Mouse (Mus musculus) MEL (cell line): Measurements from ENCODE around the gene Wnt10b. TPM values are rescaled to one million over a fixed set of nuclear protein-coding genes. Genes with fewer than 3 reads are reported as not detected.

ENCODE experiments used
- DNase-seq: peaks from one replicate; pipeline ENCODE4 v3.0.0; 2011; ENCODE audit warnings: low read depth, low spot score
- H3K27ac ChIP-seq: 2 replicates; pipeline ENCODE4 v1.5.1; 2012; ENCODE audit warnings: low read depth, mild to moderate bottlenecking, control low read depth, low read length, moderate library complexity; ENCODE audit not compliant: control insufficient read depth
- H3K27me3 ChIP-seq, 2 experiments: fragments of 150-350 bp in 1 of 2; sonication (generic) in 1 of 2; 2 replicates each; pipeline ENCODE4 v1.6.1; 2012; ENCODE audit warnings: low read length in 2 of 2, mild to moderate bottlenecking in 2 of 2, improper control_type of control experiment in 1 of 2, moderate library complexity in 1 of 2; ENCODE audit not compliant: insufficient read depth in 2 of 2, control insufficient read depth in 1 of 2
- H3K36me3 ChIP-seq, 2 experiments: 2 replicates each; pipeline ENCODE4 v1.6.1; 2012 to 2014; ENCODE audit warnings: low read length in 2 of 2, improper control_type of control experiment in 1 of 2, inconsistent platforms in 1 of 2, mild to moderate bottlenecking in 1 of 2; ENCODE audit not compliant: insufficient read depth in 2 of 2, control insufficient read depth in 1 of 2
- H3K4me1 ChIP-seq, 2 experiments: fragments of 150-350 bp in 1 of 2; sonication (generic) in 1 of 2; 2 replicates each; pipeline ENCODE4 v1.6.1; 2012; ENCODE audit warnings: low read length in 2 of 2, improper control_type of control experiment in 1 of 2, mild to moderate bottlenecking in 1 of 2; ENCODE audit not compliant: insufficient read depth in 2 of 2, control insufficient read depth in 1 of 2
- H3K4me3 ChIP-seq, 2 experiments: fragments of 150-350 bp in 1 of 2; sonication (generic) in 1 of 2; 2 replicates each; pipeline ENCODE4 v1.5.1; 2012; ENCODE audit warnings: low read depth in 2 of 2, low read length in 2 of 2, mild to moderate bottlenecking in 2 of 2, moderate library complexity in 2 of 2, control low read depth in 1 of 2, improper control_type of control experiment in 1 of 2; ENCODE audit not compliant: control insufficient read depth in 1 of 2, insufficient read depth in 1 of 2
- H3K79me2 ChIP-seq: 2 replicates; pipeline ENCODE4 v1.6.1; 2012; ENCODE audit warnings: mild to moderate bottlenecking, low read length, moderate library complexity; ENCODE audit not compliant: control insufficient read depth, poor library complexity, insufficient read depth
- H3K9ac ChIP-seq: 2 replicates; pipeline ENCODE4 v1.6.1; 2012; ENCODE audit warnings: low read depth, mild to moderate bottlenecking, control low read depth, low read length, moderate library complexity; ENCODE audit not compliant: control insufficient read depth, poor library complexity, severe bottlenecking
- H3K9me3 ChIP-seq: fragments of 150-350 bp; sonication (generic); replicated peaks from 2 replicates; pipeline ENCODE4 v1.6.1; 2012; ENCODE audit warnings: mild to moderate bottlenecking, low read length, improper control_type of control experiment, moderate library complexity; ENCODE audit not compliant: insufficient read depth
- BHLHE40 ChIP-seq: IDR thresholded peaks from 2 replicates; pipeline ENCODE4 v1.6.1; 2012; ENCODE audit warnings: low read depth, mild to moderate bottlenecking, inconsistent platforms, low read length, improper control_type of control experiment, borderline replicate concordance
- CTCF ChIP-seq, 3 experiments: IDR thresholded peaks in 2 of 3; conservative IDR thresholded peaks in 1 of 3; 2 replicates each; pipeline ENCODE4 v1.5.1; 2011 to 2012; ENCODE audit warnings: low read length in 3 of 3, low read depth in 2 of 3, mild to moderate bottlenecking in 2 of 3, improper control_type of control experiment in 1 of 3, inconsistent platforms in 1 of 3, mixed read lengths in 1 of 3, moderate library complexity in 1 of 3; ENCODE audit not compliant: control insufficient read depth in 1 of 3, insufficient read depth in 1 of 3, poor library complexity in 1 of 3, severe bottlenecking in 1 of 3
- E2F4 ChIP-seq: IDR thresholded peaks from 2 replicates; pipeline ENCODE4 v1.6.1; 2011; ENCODE audit warnings: low read depth, low read length, improper control_type of control experiment, borderline replicate concordance
- GABPA ChIP-seq: IDR thresholded peaks from 2 replicates; pipeline ENCODE4 v1.6.1; 2012; ENCODE audit warnings: low read depth, mild to moderate bottlenecking, inconsistent platforms, low read length, improper control_type of control experiment, moderate library complexity
- HCFC1 ChIP-seq: IDR thresholded peaks from 2 replicates; pipeline ENCODE4 v1.6.1; 2012; ENCODE audit warnings: low read depth, mild to moderate bottlenecking, inconsistent platforms, low read length, improper control_type of control experiment, moderate library complexity
- JUND ChIP-seq: IDR thresholded peaks from 2 replicates; pipeline ENCODE4 v1.6.1; 2011; ENCODE audit warnings: low read depth, mild to moderate bottlenecking, improper control_type of control experiment, low read length
- MAX ChIP-seq: IDR thresholded peaks from 2 replicates; pipeline ENCODE4 v1.6.1; 2011; ENCODE audit warnings: low read length, improper control_type of control experiment
- MAZ ChIP-seq: IDR thresholded peaks from 2 replicates; pipeline ENCODE4 v1.6.1; 2012; ENCODE audit warnings: low read depth, mild to moderate bottlenecking, inconsistent platforms, low read length, improper control_type of control experiment
- MXI1 ChIP-seq: IDR thresholded peaks from 2 replicates; pipeline ENCODE4 v1.6.1; 2011; ENCODE audit warnings: mild to moderate bottlenecking, low read depth, low read length, improper control_type of control experiment
- MYC ChIP-seq: IDR thresholded peaks from 2 replicates; pipeline ENCODE4 v1.6.1; 2011; ENCODE audit warnings: low read depth, mild to moderate bottlenecking, low read length, improper control_type of control experiment, moderate library complexity
- NRF1 ChIP-seq: IDR thresholded peaks from 2 replicates; pipeline ENCODE4 v1.6.1; 2014; ENCODE audit warnings: low read depth, mild to moderate bottlenecking, inconsistent platforms, low read length, improper control_type of control experiment, moderate library complexity; ENCODE audit not compliant: poor library complexity, insufficient read depth, severe bottlenecking
- POLR2A ChIP-seq, 2 experiments: IDR thresholded peaks; 2 replicates each; pipeline ENCODE4 v1.6.1; 2011 to 2012; ENCODE audit warnings: low read length in 2 of 2, mild to moderate bottlenecking in 2 of 2, control low read depth in 1 of 2, improper control_type of control experiment in 1 of 2, low read depth in 1 of 2, moderate library complexity in 1 of 2; ENCODE audit not compliant: control insufficient read depth in 1 of 2, insufficient read depth in 1 of 2, poor library complexity in 1 of 2
- SMC3 ChIP-seq: IDR thresholded peaks from 2 replicates; pipeline ENCODE4 v1.6.1; 2011; ENCODE audit warnings: low read depth, low read length, improper control_type of control experiment
- USF1 ChIP-seq: IDR thresholded peaks from 2 replicates; pipeline ENCODE4 v1.6.1; 2014; ENCODE audit warnings: low read depth, mild to moderate bottlenecking, inconsistent platforms, low read length, improper control_type of control experiment, moderate library complexity
- USF2 ChIP-seq, 2 experiments: IDR thresholded peaks; 2 replicates each; pipeline ENCODE4 v1.6.1; 2011 to 2012; ENCODE audit warnings: improper control_type of control experiment in 2 of 2, low read length in 2 of 2, borderline replicate concordance in 1 of 2, inconsistent platforms in 1 of 2, low read depth in 1 of 2, mild to moderate bottlenecking in 1 of 2; ENCODE audit not compliant: insufficient read depth in 1 of 2
- ZMIZ1 ChIP-seq: IDR thresholded peaks from 2 replicates; pipeline ENCODE4 v1.6.1; 2012; ENCODE audit warnings: low read depth, mild to moderate bottlenecking, inconsistent platforms, low read length, improper control_type of control experiment, moderate library complexity
- polyA plus RNA-seq, 2 experiments: library from polyadenylated mRNA; stranded (reverse) in 1 of 2; unstranded in 1 of 2; fragments of >175 nt in 1 of 2; fragments of >200 nt in 1 of 2; gene quantifications; 2 replicates each; pipeline versions ENCODE4 v1.2.1 to v1.2.4; 2012; ENCODE audit warnings: low replicate concordance in 2 of 2, low read depth in 1 of 2; ENCODE audit not compliant: insufficient read length in 2 of 2, insufficient read depth in 1 of 2, missing spikeins in 1 of 2
- total RNA-seq: library from RNA; depleted of rRNA; stranded (reverse); fragments of 300-350 nt; gene quantifications from 2 replicates; pipeline ENCODE4 v1.2.3, GENCODE M21; 2012

Wnt10b gene
- total and polyA plus RNA-seq, 3 experiments = 0.14 to 0.23 TPM; not detected in 1

- Histone ChIP-seq H3K9me3 (no peaks in the 10 kb centered on the region), H3K27me3 (no peaks in the 10 kb centered on the region; a peak in 1 of 4 replicates), H3K9ac (no peak overlapping the region), H3K79me2 (no peaks in the 10 kb centered on the region), H3K27ac (no peak overlapping the region), H3K4me1 (no peaks in the 10 kb centered on the region), H3K4me3 (no peak overlapping the region), H3K36me3 (no peaks in the 10 kb centered on the region)
- no peak for DNase-seq
- TF ChIP-seq JUND (no peak), MXI1 (no peak)
Measured at GRCm38 (mm10) chr15:98797835-98798492, 20.0 kb upstream of the Wnt10b start.

GRCm38 (mm10) chr15:98796803-98797595 lies 19.0 kb upstream of the Wnt10b start:
- no peak overlapping the region for H3K4me3 ChIP-seq
- no peaks in the 10 kb centered on the region for H3K79me2 ChIP-seq
- no peak for DNase-seq
- H3K36me3 ChIP-seq = no peaks in the 10 kb centered on the region
- H3K27me3 ChIP-seq = no peaks in the 10 kb centered on the region; a peak in 1 of 4 replicates
- no peaks in the 10 kb centered on the region for H3K9me3 ChIP-seq
- no peak overlapping the region for H3K9ac ChIP-seq
- 0 out of 4 replicates have a peak, but pooled peaks cover 0 to 1% of the 10 kb centered on the region in 2 experiments for H3K4me1 ChIP-seq
- TF ChIP-seq USF2 (IDR thresholded peaks at IDR 0.05; ENCODE audit: borderline replicate concordance in 1 of 2, insufficient read depth in 1 of 2, low read depth in 1 of 2, low read length in 2 of 2) = no peak
- TF ChIP-seq POLR2A (IDR thresholded peaks at IDR 0.05; ENCODE audit: control insufficient read depth in 1 of 2, insufficient read depth in 1 of 2, low read depth in 1 of 2, low read length in 2 of 2, poor library complexity in 1 of 2) = no peak
- TF ChIP-seq SMC3 = no peak
- no peak for TF ChIP-seq GABPA
- TF ChIP-seq E2F4 = no peak
- no peak for TF ChIP-seq HCFC1
- no peak for TF ChIP-seq BHLHE40
- TF ChIP-seq NRF1 = no peak
- no peak for TF ChIP-seq ZMIZ1
- no peak for TF ChIP-seq MAX
- TF ChIP-seq MAZ = no peak
- TF ChIP-seq CTCF (IDR thresholded peaks at IDR 0.05 in 2 of 3, conservative IDR thresholded peaks at IDR 0.05 in 1 of 3; ENCODE audit: control insufficient read depth in 1 of 3, insufficient read depth in 1 of 3, low read depth in 2 of 3, low read length in 3 of 3, poor library complexity in 1 of 3, severe bottlenecking in 1 of 3) = no peak
- TF ChIP-seq MYC = no peak
- TF ChIP-seq USF1 = no peak
- no peak overlapping the region for H3K27ac ChIP-seq
